Mouse (Mus musculus) lung, embryonic 14.5 days (tissue): ENCODE data around the gene Rab40c. TPM values are rescaled to one million over a fixed set of nuclear protein-coding genes. Genes with fewer than 3 reads are reported as not detected.
A peak's percentile ranks its signal among the peaks of the same experiment; 100 is the strongest.

Experiments used
- ATAC-seq: fragments of 200-750 bp; cut with Nextera tagmentation; 2 replicates; pipeline ENCODE4 v1.8.0; 2017; ENCODE audit warnings: mild to moderate bottlenecking, moderate TSS enrichment, moderate library complexity; ENCODE audit not compliant: insufficient read depth
- DNase-seq: peaks from one replicate; pipeline ENCODE4 v3.0.0-alpha.2; 2015
- H3K27ac ChIP-seq: fragments of 300-500 bp; sonication (generic); 2 replicates; pipeline ENCODE4 v1.5.1; 2014; ENCODE audit warnings: low read depth, mild to moderate bottlenecking, moderate library complexity
- H3K27me3 ChIP-seq: fragments of 300-500 bp; sonication (generic); 2 replicates; pipeline ENCODE4 v1.6.1; 2014; ENCODE audit warnings: low read length, control low read depth; ENCODE audit not compliant: insufficient read depth
- H3K36me3 ChIP-seq: fragments of 300-500 bp; sonication (generic); 2 replicates; pipeline ENCODE4 v1.6.1; 2014; ENCODE audit warnings: control low read depth; ENCODE audit not compliant: insufficient read depth
- H3K4me1 ChIP-seq: fragments of 300-500 bp; sonication (generic); 2 replicates; pipeline ENCODE4 v1.6.1; 2014; ENCODE audit warnings: antibody characterized with exemption, control low read depth; ENCODE audit not compliant: insufficient read depth
- H3K4me2 ChIP-seq: fragments of 300-500 bp; sonication (generic); 2 replicates; pipeline ENCODE4 v1.6.1; 2014; ENCODE audit warnings: mild to moderate bottlenecking
- H3K4me3 ChIP-seq: fragments of 300-500 bp; sonication (generic); 2 replicates; pipeline ENCODE4 v1.5.1; 2014; ENCODE audit warnings: low read depth, low read length
- H3K9ac ChIP-seq: fragments of 300-500 bp; sonication (generic); 2 replicates; pipeline ENCODE4 v1.6.1; 2014
- H3K9me3 ChIP-seq: fragments of 300-500 bp; sonication (generic); 2 replicates; pipeline ENCODE4 v1.6.1; 2016; ENCODE audit warnings: low read depth, low read length, control low read depth
- CTCF ChIP-seq: IDR thresholded peaks from 2 replicates; pipeline ENCODE4 v1.5.1; 2016; ENCODE audit warnings: antibody characterized with exemption, low read depth
- WGBS: fragments of 180-500 bp; shearing (Covaris S2); extraction: QIAGEN DNeasy Blood & Tissue Kit; methylation state at CpG from one replicate; pipeline ENCODE4 v1.1.7; 2014; 5-methylcytosine and 5-hydroxymethylcytosine counted together
- polyA plus RNA-seq: library from polyadenylated mRNA; unstranded; fragments of >200 nt; fragmentation: Nextera tagmentation; extraction: Ambion mirVana; gene quantifications from 2 replicates; pipeline ENCODE4 v1.2.1, GENCODE M21; 2014

Rab40c gene
- polyA plus RNA-seq, 1 experiment from 2014 or later: 15.4 TPM

GRCm38 (mm10) chr17:25869954-25870353 is 49.6 kb downstream of the Rab40c start:
- Histone ChIP-seq H3K27me3 (no peaks in the 10 kb centered on the region), H3K4me1 (0 out of 2 replicates have a peak, but pooled peaks cover 8% of the 10 kb centered on the region), H3K36me3 (no peaks in the 10 kb centered on the region), H3K9ac (no peak overlapping the region), H3K27ac (no peak overlapping the region), H3K9me3 (no peaks in the 10 kb centered on the region), H3K4me3 (no peak overlapping the region), H3K4me2 (no peak overlapping the region)
- no peak for DNase-seq
- no peak for TF ChIP-seq CTCF
- 81% methylated on average over 2 of the region's 2 CpGs for WGBS
- ATAC-seq: no peak

- no peaks in the 10 kb centered on the region for H3K9me3 ChIP-seq
- no peak overlapping the region for H3K27ac ChIP-seq
- H3K4me2 ChIP-seq: no peak overlapping the region
- 0 out of 2 replicates have a peak, but pooled peaks cover 8% of the 10 kb centered on the region for H3K4me1 ChIP-seq
- TF ChIP-seq CTCF: no peak
- no peak for DNase-seq
- H3K4me3 ChIP-seq: no peak overlapping the region
- no peaks in the 10 kb centered on the region for H3K27me3 ChIP-seq
- no peak for ATAC-seq
- H3K36me3 ChIP-seq: no peaks in the 10 kb centered on the region
- WGBS: 81% methylated on average over 8 of the region's 8 CpGs
- H3K9ac ChIP-seq: no peak overlapping the region
Observed at GRCm38 (mm10) chr17:25869498-25869897, 50.0 kb downstream of the Rab40c start.

- under 1% methylated on average over 24 of the region's 24 CpGs for whole genome bisulfite sequencing
- peak within 1 kb of the TSS; percentile 80 for H3K4me3 ChIP-seq
- H3K27ac ChIP-seq: peak within 1 kb of the TSS; percentile 48; the same call in 1 of the 2 replicates
- DNase-seq (peak; percentile 90), ATAC-seq (peak; percentile 91)
- H3K27me3 ChIP-seq: no peaks in the 10 kb centered on the region
- no peaks in the 10 kb centered on the region for H3K9me3 ChIP-seq
- no peaks in the 10 kb centered on the region for H3K36me3 ChIP-seq
- H3K9ac ChIP-seq: peak within 1 kb of the TSS; percentile 56
- H3K4me1 ChIP-seq: 0 out of 2 replicates have a peak, but pooled peaks cover 3% of the 10 kb centered on the region
- peak within 1 kb of the TSS; percentile 98 for H3K4me2 ChIP-seq
- TF ChIP-seq CTCF: peak; percentile 26; the same call in 1 of the 2 replicates
Observed at GRCm38 (mm10) chr17:25868601-25869191, 50.8 kb downstream of the Rab40c start, which contains the start of gene Mcrip2. Mcrip2 (minus strand) TSS chr17:25868764.

- Histone ChIP-seq H3K9me3 (no peaks in the 10 kb centered on the region), H3K36me3 (no peaks in the 10 kb centered on the region), H3K4me2 (peak overlapping the region; percentile 98), H3K9ac (peak overlapping the region; percentile 56), H3K27me3 (no peaks in the 10 kb centered on the region), H3K4me1 (0 out of 2 replicates have a peak, but pooled peaks cover 3% of the 10 kb centered on the region), H3K4me3 (peak overlapping the region; percentile 80), H3K27ac (peak overlapping the region; percentile 48; the same call in 1 of the 2 replicates)
- DNase-seq (peak; percentile 42), ATAC-seq (peak; percentile 36)
- under 1% methylated on average over 40 of the region's 42 CpGs for WGBS
- TF ChIP-seq CTCF: no peak
Observed at GRCm38 (mm10) chr17:25867836-25868600, 51.5 kb downstream of the Rab40c start.

GRCm38 (mm10) chr17:25867509-25867835 is 52.1 kb downstream of the Rab40c start:
- WGBS: 12% methylated on average over 7 of the region's 7 CpGs
- TF ChIP-seq CTCF: no peak
- H3K9me3 ChIP-seq: no peaks in the 10 kb centered on the region
- no peak overlapping the region for H3K27ac ChIP-seq
- DNase-seq (no peak), ATAC-seq (no peak)
- H3K27me3 ChIP-seq: no peaks in the 10 kb centered on the region
- peak overlapping the region; percentile 56; the same call in 1 of the 2 replicates for H3K9ac ChIP-seq
- 0 out of 2 replicates have a peak, but pooled peaks cover 3% of the 10 kb centered on the region for H3K4me1 ChIP-seq
- H3K4me2 ChIP-seq: peak overlapping the region; percentile 98
- no peaks in the 10 kb centered on the region for H3K36me3 ChIP-seq
- H3K4me3 ChIP-seq: peak overlapping the region; percentile 80

GRCm38 (mm10) chr17:25866172-25866571 is 53.4 kb downstream of the Rab40c start:
- no peak overlapping the region for H3K9ac ChIP-seq
- H3K27me3 ChIP-seq: no peaks in the 10 kb centered on the region
- no peak overlapping the region for H3K27ac ChIP-seq
- no peaks in the 10 kb centered on the region for H3K9me3 ChIP-seq
- H3K4me2 ChIP-seq: no peak overlapping the region
- H3K4me1 ChIP-seq: 0 out of 2 replicates have a peak, but pooled peaks cover 3% of the 10 kb centered on the region
- no peaks in the 10 kb centered on the region for H3K36me3 ChIP-seq
- no peak for TF ChIP-seq CTCF
- no peak overlapping the region for H3K4me3 ChIP-seq
- 85% methylated on average over 3 of the region's 3 CpGs for WGBS
- ATAC-seq (no peak), DNase-seq (no peak)

GRCm38 (mm10) chr17:25865288-25865687 is 54.2 kb downstream of the Rab40c start:
- Histone ChIP-seq H3K4me3 (no peak overlapping the region), H3K27me3 (no peaks in the 10 kb centered on the region), H3K27ac (no peak overlapping the region), H3K9ac (no peak overlapping the region), H3K4me2 (no peak overlapping the region), H3K36me3 (no peaks in the 10 kb centered on the region), H3K4me1 (0 out of 2 replicates have a peak, but pooled peaks cover 8% of the 10 kb centered on the region), H3K9me3 (no peaks in the 10 kb centered on the region)
- no peak for ATAC-seq
- no peak for TF ChIP-seq CTCF
- 87% methylated on average over 11 of the region's 11 CpGs for WGBS
- DNase-seq: no peak
